Mouse (Mus musculus): ENCODE data around the gene Spata31d1a. TPM values are rescaled to one million over a fixed set of nuclear protein-coding genes. Genes with fewer than 3 reads are reported as not detected.
A peak's percentile ranks its signal among the peaks of the same experiment; 100 is the strongest.
"Not testable (repeated sequence)": the region's sequence is repeated elsewhere in the genome, so short reads cannot be mapped to it uniquely, and the experiment has no call there.

Gene Spata31d1a
- polyA plus RNA-seq (2015; fragmentation: Nextera tagmentation; extraction: Ambion mirVana) = 0.07 TPM in 1 of 2 replicates, not detected in the other

DNA sequence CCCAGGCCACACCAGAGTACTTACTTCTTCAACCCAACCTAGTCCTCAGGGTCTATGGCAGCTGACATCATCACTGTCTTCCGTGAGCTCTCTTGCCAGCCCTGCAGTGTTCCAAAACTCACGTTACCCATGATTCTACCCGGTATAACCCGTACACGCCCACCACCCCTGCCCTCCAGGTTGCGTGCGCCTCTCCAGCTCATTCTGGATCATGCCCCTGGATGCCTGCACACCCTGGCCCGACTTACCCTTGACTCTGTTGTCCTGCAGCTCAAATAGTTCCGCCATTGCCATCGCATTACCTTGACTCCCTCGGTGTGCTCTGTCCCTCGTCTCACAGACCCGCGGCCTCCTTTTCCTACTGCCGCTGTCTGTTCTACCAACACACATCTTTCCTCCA lies at the start of gene Spata31d1a:
Spata31d1a (minus strand) TSS at position 101 of the 400 bp plus-strand sequence.
- no peak within 1 kb of the TSS for H3K4me2 ChIP-seq (replicated peaks)
- no peak within 1 kb of the TSS for H3K9ac ChIP-seq
- H3K36me3 ChIP-seq = no peaks in the 10 kb centered on the region
- H3K4me3 ChIP-seq (replicated peaks) = no peak within 1 kb of the TSS
- no peak within 1 kb of the TSS for H3K27ac ChIP-seq (replicated peaks)
- H3K27me3 ChIP-seq = no peaks in the 10 kb centered on the region
- no peaks in the 10 kb centered on the region for H3K4me1 ChIP-seq
- no peaks in the 10 kb centered on the region for H3K9me3 ChIP-seq (replicated peaks)
- WGBS = 90% methylated on average over 15 of the region's 15 CpGs
- ATAC-seq (ENCODE audit: insufficient number of reproducible peaks, low FRiP score, low TSS enrichment, low read depth) = no peak

DNA sequence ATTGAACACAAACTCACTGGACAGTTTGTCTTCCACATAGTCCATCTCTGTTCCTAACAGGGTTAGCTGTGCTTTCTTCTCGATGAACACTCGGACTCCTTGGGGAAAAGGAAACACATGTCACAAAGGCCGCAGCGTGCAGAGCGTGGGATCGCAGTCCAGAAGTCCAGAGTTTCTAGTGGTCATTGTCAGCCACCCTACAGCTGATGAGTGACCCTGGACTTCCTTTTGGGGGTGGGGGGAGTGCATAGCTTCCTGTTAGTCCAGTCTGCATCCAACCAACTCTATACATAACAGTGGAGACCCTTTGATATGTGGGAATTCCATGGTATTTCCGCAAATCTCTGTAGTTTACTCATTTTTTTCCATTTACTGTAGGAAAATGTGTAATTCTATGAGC lies 46.8 kb upstream of the Spata31d1a start:
- Histone ChIP-seq H3K9me3 (replicated peaks) (no peaks in the 10 kb centered on the region), H3K36me3 (peaks cover 53% of the 10 kb centered on the region), H3K27ac (replicated peaks) (no peak overlapping the region), H3K9ac (no peak overlapping the region), H3K4me3 (replicated peaks) (no peak overlapping the region), H3K27me3 (no peaks in the 10 kb centered on the region), H3K4me1 (no peaks in the 10 kb centered on the region), H3K4me2 (replicated peaks) (no peak overlapping the region)
- ATAC-seq (ENCODE audit: insufficient number of reproducible peaks, low FRiP score, low TSS enrichment, low read depth) = no peak
- WGBS = 91% methylated on average over 7 of the region's 7 CpGs

DNA sequence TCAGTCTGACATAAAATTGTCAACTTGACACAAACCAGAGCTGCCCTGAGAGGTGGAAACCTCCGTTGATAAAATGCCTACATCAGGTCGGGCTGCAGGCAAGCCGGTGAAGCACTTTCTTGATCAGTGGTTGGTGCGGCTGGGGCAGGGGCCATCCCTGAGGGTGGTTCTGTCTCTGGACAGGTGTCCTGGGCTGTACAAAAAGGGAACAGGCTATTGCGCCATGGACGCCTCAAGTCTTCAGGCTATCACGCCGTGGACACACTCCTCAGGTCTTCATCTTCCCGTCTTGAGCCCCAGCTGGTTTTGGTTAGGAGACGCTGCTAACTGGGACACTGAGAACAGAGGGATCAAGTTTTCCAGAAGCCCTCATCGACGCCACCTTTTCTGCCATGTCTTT lies 40.2 kb upstream of the Spata31d1a start:
- 43% methylated on average over 12 of the region's 12 CpGs for WGBS
- Histone ChIP-seq H3K4me3 (replicated peaks) (no peak overlapping the region), H3K9me3 (replicated peaks) (no peaks in the 10 kb centered on the region), H3K4me1 (no peaks in the 10 kb centered on the region; the same call in 1 of the 2 replicates), H3K4me2 (replicated peaks) (no peak overlapping the region), H3K27me3 (no peaks in the 10 kb centered on the region), H3K27ac (replicated peaks) (no peak overlapping the region), H3K36me3 (peaks cover 11% of the 10 kb centered on the region), H3K9ac (no peak overlapping the region)
- no peak for ATAC-seq (ENCODE audit: insufficient number of reproducible peaks, low FRiP score, low TSS enrichment, low read depth)

GRCm38 (mm10) chr13:59746711-59747110 lies 36.6 kb upstream of the Spata31d1a start, which contains the start of gene 1700014D04Rik:
TSS of gene 1700014D04Rik (minus strand) at chr13:59746752.
- H3K4me3 ChIP-seq (replicated peaks) = no peak within 1 kb of the TSS
- no peak within 1 kb of the TSS for H3K4me2 ChIP-seq (replicated peaks)
- WGBS = 81% methylated on average over 9 of the region's 9 CpGs
- no peaks in the 10 kb centered on the region; the same call in 1 of the 2 replicates for H3K4me1 ChIP-seq
- H3K9ac ChIP-seq = no peak within 1 kb of the TSS
- no peaks in the 10 kb centered on the region for H3K36me3 ChIP-seq
- H3K27ac ChIP-seq (replicated peaks) = no peak within 1 kb of the TSS
- no peaks in the 10 kb centered on the region for H3K27me3 ChIP-seq
- no peaks in the 10 kb centered on the region for H3K9me3 ChIP-seq (replicated peaks)
- 0 out of 2 replicates have a peak, but pooled peaks have one; percentile 19 for ATAC-seq (ENCODE audit: insufficient number of reproducible peaks, low FRiP score, low TSS enrichment, low read depth)

DNA sequence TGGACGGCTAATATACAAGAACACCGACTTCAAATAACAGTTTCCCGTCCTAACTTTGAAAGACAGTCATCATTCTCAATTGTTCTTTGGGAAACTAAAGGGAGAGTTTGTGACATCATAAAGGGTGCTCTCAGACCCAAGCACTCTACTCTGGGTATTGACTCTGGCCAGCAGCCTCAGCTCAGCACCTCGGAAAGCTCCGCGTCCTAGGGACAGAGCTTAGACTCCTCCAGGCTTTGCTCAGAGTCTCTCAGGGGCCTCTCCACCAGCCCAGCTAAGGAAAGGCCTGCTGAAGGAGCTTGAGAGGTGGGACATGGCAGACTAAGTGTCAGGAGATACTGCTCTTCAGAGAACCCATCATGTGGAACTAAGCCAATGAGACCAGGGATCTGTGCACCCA lies 36.0 kb upstream of the Spata31d1a start:
- H3K27ac ChIP-seq (replicated peaks) = no peak overlapping the region
- no peak for ATAC-seq (ENCODE audit: insufficient number of reproducible peaks, low FRiP score, low TSS enrichment, low read depth)
- H3K36me3 ChIP-seq = no peaks in the 10 kb centered on the region

DNA sequence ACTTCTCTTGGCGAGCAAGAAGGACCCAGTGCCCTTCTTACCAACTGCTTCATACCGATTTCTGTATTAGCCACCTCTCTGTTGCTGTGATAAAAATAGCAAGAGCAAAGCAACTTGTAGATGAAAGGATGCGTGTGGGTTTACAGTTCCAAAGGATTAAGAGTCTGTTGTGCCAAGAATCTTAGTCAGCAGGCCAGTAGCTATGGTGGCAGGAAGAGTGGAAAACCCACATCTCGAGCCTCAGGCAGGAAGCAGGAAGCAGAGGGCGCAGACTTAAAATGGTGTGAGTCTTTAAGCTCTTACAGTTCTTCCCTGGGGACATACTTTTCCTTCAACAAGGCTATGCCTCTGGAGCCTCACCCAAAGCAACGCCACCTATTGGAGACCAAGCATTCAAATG lies 35.3 kb upstream of the Spata31d1a start:
- Histone ChIP-seq H3K4me3 (replicated peaks) (no peak overlapping the region), H3K27ac (replicated peaks) (no peak overlapping the region), H3K4me2 (replicated peaks) (no peak overlapping the region), H3K4me1 (no peaks in the 10 kb centered on the region; the same call in 1 of the 2 replicates), H3K27me3 (no peaks in the 10 kb centered on the region), H3K9ac (no peak overlapping the region), H3K36me3 (no peaks in the 10 kb centered on the region), H3K9me3 (replicated peaks) (no peaks in the 10 kb centered on the region)
- 76% methylated on average over 6 of the region's 6 CpGs for WGBS
- no peak for ATAC-seq (ENCODE audit: insufficient number of reproducible peaks, low FRiP score, low TSS enrichment, low read depth)

More for the DNA sequence above, 36.0 kb upstream of the Spata31d1a start:
- WGBS = 76% methylated on average over 6 of the region's 6 CpGs
- no peaks in the 10 kb centered on the region for H3K27me3 ChIP-seq
- H3K9ac ChIP-seq = no peak overlapping the region
- H3K4me1 ChIP-seq = no peaks in the 10 kb centered on the region; the same call in 1 of the 2 replicates
- H3K9me3 ChIP-seq (replicated peaks) = no peaks in the 10 kb centered on the region
- H3K4me3 ChIP-seq (replicated peaks) = no peak overlapping the region
- no peak overlapping the region for H3K4me2 ChIP-seq (replicated peaks)

- Histone ChIP-seq H3K4me1 (no peaks in the 10 kb centered on the region), H3K4me2 (replicated peaks) (no peak overlapping the region), H3K27ac (replicated peaks) (no peak overlapping the region), H3K9me3 (replicated peaks) (no peaks in the 10 kb centered on the region), H3K4me3 (replicated peaks) (no peak overlapping the region), H3K9ac (no peak overlapping the region), H3K27me3 (no peaks in the 10 kb centered on the region), H3K36me3 (no peaks in the 10 kb centered on the region)
- no peak for ATAC-seq (ENCODE audit: insufficient number of reproducible peaks, low FRiP score, low TSS enrichment, low read depth)
- 76% methylated on average over 10 of the region's 10 CpGs for WGBS
Observed at GRCm38 (mm10) chr13:59741697-59742096, 31.6 kb upstream of the Spata31d1a start.

DNA sequence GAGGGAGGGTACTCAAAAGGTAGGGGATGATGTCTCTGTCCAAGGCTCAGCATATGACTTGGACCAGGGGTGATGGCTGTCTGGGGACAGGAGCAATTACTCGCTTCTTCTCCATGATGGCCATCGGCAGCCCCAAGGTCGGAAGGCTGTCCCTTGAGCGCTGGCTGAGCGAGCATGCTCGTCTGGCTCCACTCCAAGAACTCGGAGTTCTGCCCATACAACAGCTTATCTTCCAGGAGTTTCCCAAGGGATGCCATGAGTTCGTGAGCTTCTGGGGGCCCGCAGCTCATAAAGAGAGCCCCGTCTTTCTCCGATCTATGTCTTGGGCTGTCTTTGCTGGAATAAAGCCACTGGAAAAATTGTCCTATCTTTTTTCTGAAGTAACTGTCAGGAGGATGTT lies 31.0 kb upstream of the Spata31d1a start:
- H3K36me3 ChIP-seq = no peaks in the 10 kb centered on the region
- H3K4me3 ChIP-seq (replicated peaks) = no peak overlapping the region
- no peak overlapping the region for H3K27ac ChIP-seq (replicated peaks)
- ATAC-seq (ENCODE audit: insufficient number of reproducible peaks, low FRiP score, low TSS enrichment, low read depth) = no peak
- 89% methylated on average over 11 of the region's 11 CpGs for WGBS
- no peaks in the 10 kb centered on the region for H3K9me3 ChIP-seq (replicated peaks)
- no peak overlapping the region for H3K4me2 ChIP-seq (replicated peaks)
- H3K9ac ChIP-seq = no peak overlapping the region
- H3K27me3 ChIP-seq = no peaks in the 10 kb centered on the region
- no peaks in the 10 kb centered on the region for H3K4me1 ChIP-seq

DNA sequence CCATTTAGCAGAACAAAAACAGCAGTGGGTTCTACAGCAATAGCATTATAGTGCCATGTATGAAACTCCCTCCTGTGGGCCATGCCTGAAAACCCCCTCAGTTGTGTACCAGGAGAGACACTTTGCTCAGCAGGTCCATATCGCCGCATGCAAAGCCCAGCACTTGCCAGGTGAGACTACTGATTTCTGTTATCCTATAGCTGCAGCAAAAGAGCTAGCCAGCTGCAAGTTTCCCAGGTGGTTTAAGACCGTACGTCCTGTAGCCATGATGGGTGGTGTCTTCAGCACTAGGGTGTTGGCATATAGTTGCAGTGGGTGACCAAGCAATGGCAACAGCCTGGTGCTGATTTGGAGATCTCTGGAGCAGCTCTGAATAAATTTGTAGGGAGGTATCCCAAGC lies 29.3 kb upstream of the Spata31d1a start:
- Histone ChIP-seq H3K9me3 (replicated peaks) (no peaks in the 10 kb centered on the region), H3K4me1 (no peaks in the 10 kb centered on the region), H3K36me3 (no peaks in the 10 kb centered on the region), H3K27ac (replicated peaks) (no peak overlapping the region), H3K27me3 (no peaks in the 10 kb centered on the region), H3K9ac (no peak overlapping the region), H3K4me2 (replicated peaks) (no peak overlapping the region), H3K4me3 (replicated peaks) (no peak overlapping the region)
- ATAC-seq (ENCODE audit: insufficient number of reproducible peaks, low FRiP score, low TSS enrichment, low read depth) = no peak
- WGBS = 91% methylated on average over 4 of the region's 4 CpGs

- Histone ChIP-seq H3K27me3 (no peaks in the 10 kb centered on the region), H3K9me3 (replicated peaks) (no peaks in the 10 kb centered on the region), H3K9ac (no peak overlapping the region), H3K27ac (replicated peaks) (no peak overlapping the region), H3K36me3 (no peaks in the 10 kb centered on the region), H3K4me3 (replicated peaks) (no peak overlapping the region), H3K4me1 (no peaks in the 10 kb centered on the region), H3K4me2 (replicated peaks) (no peak overlapping the region)
- 80% methylated on average over 2 of the region's 2 CpGs for WGBS
- no peak for ATAC-seq (ENCODE audit: insufficient number of reproducible peaks, low FRiP score, low TSS enrichment, low read depth)
Observed at GRCm38 (mm10) chr13:59738455-59738854, 28.3 kb upstream of the Spata31d1a start.

DNA sequence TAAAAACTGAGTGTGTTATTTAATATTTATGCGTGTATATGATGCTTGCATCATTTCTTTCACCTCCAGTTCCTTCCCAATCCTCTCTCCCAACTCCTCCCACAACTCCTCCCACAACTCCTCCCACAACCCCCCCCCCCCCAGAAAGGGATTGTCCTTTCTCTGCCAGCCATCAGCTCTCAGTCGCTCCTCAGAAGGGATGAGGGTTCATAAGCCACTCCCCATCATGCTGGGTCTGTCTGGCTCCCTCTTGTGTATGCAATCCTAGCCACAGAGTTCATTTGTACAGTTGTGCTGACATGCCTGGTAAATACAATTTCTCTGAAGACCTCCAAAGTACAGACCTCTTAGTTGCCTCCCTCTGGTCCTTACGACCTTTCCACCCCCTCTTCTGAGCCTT lies 25.1 kb upstream of the Spata31d1a start:
- no peaks in the 10 kb centered on the region for H3K9me3 ChIP-seq (replicated peaks)
- ATAC-seq (ENCODE audit: insufficient number of reproducible peaks, low FRiP score, low TSS enrichment, low read depth) = no peak

GRCm38 (mm10) chr13:59734347-59734746 lies 24.2 kb upstream of the Spata31d1a start:
- ATAC-seq (ENCODE audit: insufficient number of reproducible peaks, low FRiP score, low TSS enrichment, low read depth); H3K9me3 ChIP-seq (replicated peaks); H3K9ac ChIP-seq; H3K4me2 ChIP-seq (replicated peaks); H3K36me3 ChIP-seq; H3K27me3 ChIP-seq; H3K4me3 ChIP-seq (replicated peaks); H3K27ac ChIP-seq (replicated peaks); H3K4me1 ChIP-seq: not testable (repeated sequence)
- 41% methylated on average over 6 of the region's 6 CpGs for WGBS

More for the DNA sequence above, 25.1 kb upstream of the Spata31d1a start:
- H3K36me3 ChIP-seq = no peaks in the 10 kb centered on the region
- no peak overlapping the region for H3K4me3 ChIP-seq (replicated peaks)
- no peaks in the 10 kb centered on the region for H3K4me1 ChIP-seq
- no peaks in the 10 kb centered on the region for H3K27me3 ChIP-seq
- H3K27ac ChIP-seq (replicated peaks) = no peak overlapping the region
- no peak overlapping the region for H3K4me2 ChIP-seq (replicated peaks)
- 25% methylated on average over 3 of the region's 3 CpGs for WGBS
- no peak overlapping the region for H3K9ac ChIP-seq

All from embryonic facial prominence, embryonic 15.5 days (tissue).